Mouse (Mus musculus) embryonic facial prominence, embryonic 11.5 days (tissue): ENCODE data around the gene Vwa1. TPM values are rescaled to one million over a fixed set of nuclear protein-coding genes. Genes with fewer than 3 reads are reported as not detected.

Source experiments
- ATAC-seq: fragments of 200-750 bp; cut with Nextera tagmentation; replicated peaks from 2 replicates; pipeline ENCODE4 v1.8.0; 2017; ENCODE audit warnings: low read depth; ENCODE audit not compliant: insufficient number of reproducible peaks, low FRiP score, low TSS enrichment
- DNase-seq: peaks from one replicate; pipeline ENCODE4 v3.0.0-alpha.2; 2015; ENCODE audit warnings: low spot score
- H3K27ac ChIP-seq: fragments of 300-500 bp; sonication (generic); replicated peaks from 2 replicates; pipeline ENCODE4 v1.5.1; 2014; ENCODE audit warnings: mild to moderate bottlenecking, low read depth, low read length, control low read depth
- H3K27me3 ChIP-seq: fragments of 300-500 bp; sonication (generic); 2 replicates; pipeline ENCODE4 v1.6.1; 2014; ENCODE audit warnings: mild to moderate bottlenecking, low read length, moderate library complexity, mixed read lengths; ENCODE audit not compliant: control insufficient read depth, insufficient read depth
- H3K36me3 ChIP-seq: fragments of 300-500 bp; sonication (generic); replicated peaks from 2 replicates; pipeline ENCODE4 v1.6.1; 2014; ENCODE audit warnings: low read depth, mild to moderate bottlenecking, low read length, moderate library complexity, mixed read lengths; ENCODE audit not compliant: control insufficient read depth, insufficient read depth
- H3K4me1 ChIP-seq: fragments of 300-500 bp; sonication (generic); 2 replicates; pipeline ENCODE4 v1.6.1; 2014; ENCODE audit warnings: low read length, mixed read lengths; ENCODE audit not compliant: control insufficient read depth, insufficient read depth
- H3K4me2 ChIP-seq: fragments of 300-500 bp; sonication (generic); 2 replicates; pipeline ENCODE4 v1.6.1; 2014; ENCODE audit warnings: low read depth, mild to moderate bottlenecking, control low read depth, low read length, moderate library complexity
- H3K4me3 ChIP-seq: fragments of 300-500 bp; sonication (generic); 2 replicates; pipeline ENCODE4 v1.5.1; 2014; ENCODE audit warnings: low read depth, low read length, control low read depth
- H3K9ac ChIP-seq: fragments of 300-500 bp; sonication (generic); replicated peaks from 2 replicates; pipeline ENCODE4 v1.6.1; 2014; ENCODE audit warnings: mild to moderate bottlenecking, control low read depth, low read length
- H3K9me3 ChIP-seq: fragments of 300-500 bp; sonication (generic); replicated peaks from 2 replicates; pipeline ENCODE4 v1.6.1; 2016; ENCODE audit warnings: mild to moderate bottlenecking, low read length, inconsistent platforms, mixed read lengths; ENCODE audit not compliant: control insufficient read depth
- WGBS: fragments of 180-500 bp; shearing (Covaris S2); extraction: QIAGEN DNeasy Blood & Tissue Kit; methylation state at CpG from one replicate; pipeline ENCODE4 v1.1.7; 2014; 5-methylcytosine and 5-hydroxymethylcytosine counted together
- polyA plus RNA-seq: library from polyadenylated mRNA; unstranded; fragments of >200 nt; fragmentation: Nextera tagmentation; extraction: Ambion mirVana; gene quantifications from 2 replicates; pipeline ENCODE4 v1.2.1, GENCODE M21; 2014

The Vwa1 gene
- polyA plus RNA-seq, 1 experiment from 2014 or later = 4.7 TPM

- Histone ChIP-seq H3K4me1 (no peaks in the 10 kb centered on the region; the same call in 1 of the 2 replicates), H3K9ac (peak overlapping the region; percentile 85), H3K4me2 (peak overlapping the region; percentile 60), H3K27ac (0 out of 2 replicates have a peak overlapping the region, but pooled peaks have one; percentile 35), H3K27me3 (no peaks in the 10 kb centered on the region), H3K9me3 (no peaks in the 10 kb centered on the region), H3K4me3 (peak overlapping the region; percentile 82), H3K36me3 (no peaks in the 10 kb centered on the region; the same call in 1 of the 2 replicates)
- under 1% methylated on average over 58 of the region's 58 CpGs for WGBS
- peak; percentile 96 for DNase-seq
- ATAC-seq = peak; percentile 96
Observed at GRCm38 (mm10) chr4:155803340-155804041, 29.0 kb upstream of the Vwa1 start.

- Histone ChIP-seq H3K27ac (0 out of 2 replicates have a peak within 1 kb of the TSS, but pooled peaks have one; percentile 35), H3K4me2 (peak within 1 kb of the TSS; percentile 60), H3K27me3 (no peaks in the 10 kb centered on the region), H3K9me3 (no peaks in the 10 kb centered on the region), H3K4me3 (peak within 1 kb of the TSS; percentile 82), H3K36me3 (no peaks in the 10 kb centered on the region; the same call in 1 of the 2 replicates), H3K9ac (peak within 1 kb of the TSS; percentile 85), H3K4me1 (no peaks in the 10 kb centered on the region; the same call in 1 of the 2 replicates)
- DNase-seq = peak; percentile 52
- peak; percentile 32; the same call in 1 of the 2 replicates for ATAC-seq
- 8% methylated on average over 12 of the region's 12 CpGs for WGBS
Observed at GRCm38 (mm10) chr4:155802741-155803339, 28.3 kb upstream of the Vwa1 start, which contains the start of gene Mrpl20. TSS of gene Mrpl20 (plus strand) at chr4:155802878.

GRCm38 (mm10) chr4:155802075-155802474 lies 27.6 kb upstream of the Vwa1 start:
- Histone ChIP-seq H3K27ac (no peak overlapping the region), H3K36me3 (no peaks in the 10 kb centered on the region), H3K4me1 (no peaks in the 10 kb centered on the region; the same call in 1 of the 2 replicates), H3K9me3 (no peaks in the 10 kb centered on the region), H3K9ac (no peak overlapping the region), H3K27me3 (no peaks in the 10 kb centered on the region), H3K4me3 (no peak overlapping the region), H3K4me2 (no peak overlapping the region)
- 95% methylated on average over 1 of the region's 1 CpGs for WGBS
- DNase-seq (no peak), ATAC-seq (no peak)

DNA sequence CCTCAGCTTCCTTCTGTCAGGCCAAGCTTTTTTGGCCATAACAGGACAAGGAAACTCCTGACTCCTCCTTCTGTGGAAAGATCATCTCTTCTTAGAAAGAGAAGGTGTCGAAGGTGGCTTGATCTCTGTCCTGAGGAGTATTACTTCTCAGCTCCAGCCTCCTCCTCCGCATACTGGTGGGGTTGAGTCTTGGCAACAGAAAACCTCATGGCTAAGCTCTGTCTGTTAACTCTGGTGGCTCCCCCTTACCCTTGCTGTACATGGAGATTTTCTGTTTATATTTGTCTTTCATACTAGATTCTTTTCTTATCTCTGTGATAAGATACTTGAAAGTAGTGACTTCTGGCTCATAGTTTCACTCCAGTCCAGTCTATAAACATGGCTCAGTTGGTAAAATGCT lies 19.2 kb upstream of the Vwa1 start:
- Histone ChIP-seq H3K27me3 (no peaks in the 10 kb centered on the region), H3K4me2 (no peak overlapping the region), H3K4me3 (no peak overlapping the region), H3K36me3 (no peaks in the 10 kb centered on the region), H3K9ac (no peak overlapping the region), H3K4me1 (no peaks in the 10 kb centered on the region), H3K9me3 (no peaks in the 10 kb centered on the region), H3K27ac (no peak overlapping the region)
- no peak for ATAC-seq
- DNase-seq = no peak
- WGBS = 82% methylated on average over 2 of the region's 2 CpGs

GRCm38 (mm10) chr4:155791240-155791933 lies 16.9 kb upstream of the Vwa1 start:
- Histone ChIP-seq H3K27ac (no peak overlapping the region), H3K4me1 (no peaks in the 10 kb centered on the region), H3K27me3 (no peaks in the 10 kb centered on the region), H3K9me3 (no peaks in the 10 kb centered on the region), H3K4me2 (no peak overlapping the region), H3K36me3 (no peaks in the 10 kb centered on the region), H3K4me3 (no peak overlapping the region), H3K9ac (no peak overlapping the region)
- ATAC-seq = no peak
- 74% methylated on average over 24 of the region's 24 CpGs for WGBS
- DNase-seq = no peak

DNA sequence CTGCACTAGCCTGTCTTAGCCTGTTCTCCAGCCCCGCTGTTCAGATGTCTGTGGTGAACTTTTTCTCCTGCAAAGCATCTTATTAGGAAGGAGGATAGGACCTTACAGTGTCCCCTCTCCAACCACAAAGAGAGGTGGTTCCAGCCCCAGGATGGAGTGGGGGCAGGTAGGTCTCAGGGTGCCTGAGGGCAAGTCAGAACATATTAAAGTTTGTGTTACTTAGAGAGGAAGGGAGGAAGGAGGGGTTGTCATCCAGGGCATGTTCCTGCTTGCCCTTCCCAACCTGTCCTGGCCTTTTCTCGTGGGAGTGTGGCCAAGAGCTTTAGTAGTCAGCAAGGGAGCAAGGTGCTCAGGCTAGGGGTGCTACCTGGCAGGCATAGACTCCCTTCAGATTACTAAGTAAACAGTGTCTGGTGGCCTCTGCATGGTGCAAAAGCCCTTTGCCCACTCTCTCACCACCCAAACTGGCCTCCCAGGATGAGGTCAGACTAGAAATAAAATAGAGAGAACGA lies 16.2 kb upstream of the Vwa1 start:
- Histone ChIP-seq H3K9me3 (no peaks in the 10 kb centered on the region), H3K9ac (no peak overlapping the region), H3K27ac (no peak overlapping the region), H3K4me1 (no peaks in the 10 kb centered on the region), H3K27me3 (no peaks in the 10 kb centered on the region), H3K4me3 (no peak overlapping the region), H3K36me3 (no peaks in the 10 kb centered on the region), H3K4me2 (no peak overlapping the region)
- DNase-seq (no peak), ATAC-seq (no peak)
- WGBS = 68% methylated on average over 3 of the region's 3 CpGs

DNA sequence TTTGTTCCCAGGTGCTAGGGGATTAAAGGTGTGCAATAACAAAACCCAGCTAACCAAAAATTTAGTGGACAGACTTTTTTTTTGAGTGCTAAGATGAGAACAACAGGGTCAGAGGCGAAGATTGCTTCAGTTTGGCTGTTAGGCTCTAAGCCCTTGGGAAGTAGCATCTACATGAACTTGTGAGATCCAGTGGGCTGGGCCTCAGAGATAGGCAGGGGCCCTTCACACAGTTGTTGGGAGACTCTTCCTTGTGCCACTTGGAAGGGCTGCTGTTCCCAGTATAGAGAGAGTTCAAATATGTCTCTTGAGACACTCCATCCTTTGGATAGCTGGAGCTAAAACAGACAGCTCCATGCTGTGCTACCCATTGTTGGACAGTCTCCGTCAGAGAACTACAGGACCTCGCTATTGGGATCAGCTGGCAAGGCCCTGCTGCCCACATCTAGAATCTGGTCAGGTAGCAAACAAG lies 15.6 kb upstream of the Vwa1 start, which contains the start of gene Ankrd65:
TSS of gene Ankrd65 (plus strand) at position 419 of the 469 bp plus-strand sequence.
- Histone ChIP-seq H3K9me3 (no peaks in the 10 kb centered on the region), H3K4me3 (no peak within 1 kb of the TSS), H3K4me1 (no peaks in the 10 kb centered on the region), H3K27ac (no peak within 1 kb of the TSS), H3K36me3 (no peaks in the 10 kb centered on the region), H3K9ac (no peak within 1 kb of the TSS), H3K4me2 (no peak within 1 kb of the TSS), H3K27me3 (no peaks in the 10 kb centered on the region)
- DNase-seq (no peak), ATAC-seq (no peak)
- 75% methylated on average over 3 of the region's 3 CpGs for WGBS
